Mouse (Mus musculus): ENCODE results near the gene Rp2.
"Not testable (repeated sequence)": the region's sequence is repeated elsewhere in the genome, so short reads cannot be mapped to it uniquely, and the experiment has no call there.

Rp2 gene

GRCm38 (mm10) chrX:20364391-20365365 is at the start of gene Rp2:
Rp2 (plus strand) TSS chrX:20364481.
- CTCF ChIA-PET = interaction anchor here (0.6 kb wide), 1 partner anchor 22 kb away, joined by 8 read pairs; no protein-coding TSS in a partner anchor

- CTCF ChIA-PET = no interaction called here
Observed at GRCm38 (mm10) chrX:20332756-20333155, 31.5 kb upstream of the Rp2 start.

- CTCF ChIA-PET = interaction anchor here (0.7 to 0.9 kb wide), 2 partner anchors 43 to 124 kb away, joined by 3 read pairs; no protein-coding TSS in a partner anchor
Observed at GRCm38 (mm10) chrX:20335722-20336121, 28.6 kb upstream of the Rp2 start.

- CTCF ChIA-PET = no interaction called here
Observed at GRCm38 (mm10) chrX:20344980-20345379, 19.3 kb upstream of the Rp2 start.

GRCm38 (mm10) chrX:20346355-20346754 is 17.9 kb upstream of the Rp2 start:
- CTCF ChIA-PET = interaction anchor here (0.9 kb wide), 1 partner anchor 8 kb away, joined by 3 read pairs; no protein-coding TSS in a partner anchor

- CTCF ChIA-PET = not testable (repeated sequence)
Observed at GRCm38 (mm10) chrX:20350241-20350640, 14.0 kb upstream of the Rp2 start.

GRCm38 (mm10) chrX:20355283-20355682 is 9.0 kb upstream of the Rp2 start:
- CTCF ChIA-PET = interaction anchor here (0.6 to 1.1 kb wide), 2 partner anchors 9 to 32 kb away, joined by 3 read pairs; no protein-coding TSS in a partner anchor

- CTCF ChIA-PET = no interaction called here
Observed at GRCm38 (mm10) chrX:20356309-20356708, 8.0 kb upstream of the Rp2 start.

GRCm38 (mm10) chrX:20366036-20366435 is 1.8 kb downstream of the Rp2 start:
- CTCF ChIA-PET = no interaction called here

GRCm38 (mm10) chrX:20379347-20380014 is 15.2 kb downstream of the Rp2 start:
- CTCF ChIA-PET = no interaction called here

GRCm38 (mm10) chrX:20382260-20382659 is 18.0 kb downstream of the Rp2 start:
- CTCF ChIA-PET = interaction anchor here (0.7 kb wide), 1 partner anchor 11 kb away, joined by 4 read pairs; no protein-coding TSS in a partner anchor

GRCm38 (mm10) chrX:20387006-20387405 is 22.7 kb downstream of the Rp2 start:
- CTCF ChIA-PET = no interaction called here

GRCm38 (mm10) chrX:20391964-20392363 is 27.7 kb downstream of the Rp2 start:
- CTCF ChIA-PET = not testable (repeated sequence)

- CTCF ChIA-PET = no interaction called here
Observed at GRCm38 (mm10) chrX:20392942-20393341, 28.7 kb downstream of the Rp2 start.

- CTCF ChIA-PET = interaction anchor here (0.5 kb wide), 1 partner anchor 21 kb away, joined by 5 read pairs; no protein-coding TSS in a partner anchor
Observed at GRCm38 (mm10) chrX:20404068-20404467, 39.8 kb downstream of the Rp2 start.

- CTCF ChIA-PET = no interaction called here
Observed at GRCm38 (mm10) chrX:20406909-20407308, 42.6 kb downstream of the Rp2 start.

GRCm38 (mm10) chrX:20407676-20408075 is 43.4 kb downstream of the Rp2 start:
- CTCF ChIA-PET = no interaction called here

GRCm38 (mm10) chrX:20411382-20411781 is 47.1 kb downstream of the Rp2 start:
- CTCF ChIA-PET = no interaction called here

GRCm38 (mm10) chrX:20412221-20412620 is 47.9 kb downstream of the Rp2 start:
- CTCF ChIA-PET = no interaction called here

- CTCF ChIA-PET = no interaction called here
Observed at GRCm38 (mm10) chrX:20414885-20415622, 50.8 kb downstream of the Rp2 start.

GRCm38 (mm10) chrX:20418461-20418860 is 54.2 kb downstream of the Rp2 start:
- CTCF ChIA-PET = no interaction called here

- CTCF ChIA-PET = no interaction called here
Observed at GRCm38 (mm10) chrX:20419536-20419935, 55.3 kb downstream of the Rp2 start.

All from spleen, embryonic (tissue).